Mouse (Mus musculus) adrenal gland, adult (tissue): ENCODE results near the gene Olfr601.
"Not testable (repeated sequence)": the region's sequence is repeated elsewhere in the genome, so short reads cannot be mapped to it uniquely, and the experiment has no call there.

ENCODE experiments used
- DNase-seq, 2 experiments: peaks; one replicate each; pipeline ENCODE4 v3.0.0; 2022 to 2023; ENCODE audit warnings: low spot score in 1 of 2; ENCODE audit not compliant: inconsistent age in 2 of 2

Gene Olfr601

GRCm38 (mm10) chr7:103362555-103362954 is at the start of gene Olfr601:
Olfr601 (minus strand) TSS chr7:103362655.
- DNase-seq: no peak

GRCm38 (mm10) chr7:103406521-103407055 is 44.1 kb upstream of the Olfr601 start:
- DNase-seq: not testable (repeated sequence)

- no peak for DNase-seq
Observed at GRCm38 (mm10) chr7:103398981-103399380, 36.5 kb upstream of the Olfr601 start.

- DNase-seq: no peak
Observed at GRCm38 (mm10) chr7:103397758-103398157, 35.3 kb upstream of the Olfr601 start.

- no peak for DNase-seq
Observed at GRCm38 (mm10) chr7:103386077-103386476, 23.6 kb upstream of the Olfr601 start, which contains the start of gene Olfr603. Olfr603 (minus strand) TSS chr7:103386177.

- DNase-seq: no peak
Observed at GRCm38 (mm10) chr7:103349569-103349968, 12.9 kb downstream of the Olfr601 start, which contains the start of gene Olfr600. Olfr600 (minus strand) TSS chr7:103349669.

GRCm38 (mm10) chr7:103335617-103336016 is 26.8 kb downstream of the Olfr601 start, which contains the start of gene Olfr599:
Olfr599 (plus strand) TSS chr7:103335917.
- DNase-seq: no peak

- DNase-seq: no peak
Observed at GRCm38 (mm10) chr7:103323268-103323667, 39.2 kb downstream of the Olfr601 start, which contains the start of gene Olfr598. Olfr598 (plus strand) TSS chr7:103323568.

GRCm38 (mm10) chr7:103316015-103316414 is 46.4 kb downstream of the Olfr601 start, which contains the start of gene Olfr597:
Olfr597 (plus strand) TSS chr7:103316315.
- not testable (repeated sequence) for DNase-seq
